Mouse (Mus musculus) hindbrain, postnatal 0 days (tissue): ENCODE measurements around the gene Cd6. TPM values are rescaled to one million over a fixed set of nuclear protein-coding genes. Genes with fewer than 3 reads are reported as not detected.
A peak's percentile ranks its signal among the peaks of the same experiment; 100 is the strongest.

Experiments
- ATAC-seq: fragments of 200-750 bp; cut with Nextera tagmentation; 2 replicates; pipeline ENCODE4 v1.8.0; 2017; ENCODE audit warnings: mild to moderate bottlenecking, moderate TSS enrichment, moderate library complexity
- DNase-seq: peaks from one replicate; pipeline ENCODE4 v3.0.0-alpha.2; 2015; ENCODE audit warnings: low spot score
- H3K27ac ChIP-seq: fragments of 300-500 bp; sonication (generic); 2 replicates; pipeline ENCODE4 v1.5.1; 2014; ENCODE audit warnings: mild to moderate bottlenecking
- H3K27me3 ChIP-seq: fragments of 300-500 bp; sonication (generic); 2 replicates; pipeline ENCODE4 v1.6.1; 2014; ENCODE audit warnings: low read length, mixed read lengths; ENCODE audit not compliant: insufficient read depth
- H3K36me3 ChIP-seq: fragments of 300-500 bp; sonication (generic); 2 replicates; pipeline ENCODE4 v1.6.1; 2014; ENCODE audit warnings: low read length, mixed read lengths; ENCODE audit not compliant: insufficient read depth
- H3K4me1 ChIP-seq: fragments of 300-500 bp; sonication (generic); 2 replicates; pipeline ENCODE4 v1.6.1; 2014; ENCODE audit warnings: antibody characterized with exemption, low read length, mixed read lengths; ENCODE audit not compliant: insufficient read depth
- H3K4me2 ChIP-seq: fragments of 300-500 bp; sonication (generic); 2 replicates; pipeline ENCODE4 v1.6.1; 2014; ENCODE audit warnings: low read depth, mild to moderate bottlenecking, low read length, moderate library complexity, mixed read lengths
- H3K4me3 ChIP-seq: fragments of 300-500 bp; sonication (generic); 2 replicates; pipeline ENCODE4 v1.5.1; 2014; ENCODE audit warnings: low read length
- H3K9ac ChIP-seq: fragments of 300-500 bp; sonication (generic); replicated peaks from 2 replicates; pipeline ENCODE4 v1.6.1; 2014; ENCODE audit warnings: mild to moderate bottlenecking, low read length, moderate library complexity, mixed read lengths
- H3K9me3 ChIP-seq: fragments of 300-500 bp; sonication (generic); 2 replicates; pipeline ENCODE4 v1.6.1; 2016; ENCODE audit warnings: low read length, mixed read lengths
- CTCF ChIP-seq: IDR thresholded peaks from 2 replicates; pipeline ENCODE4 v1.5.1; 2016; ENCODE audit warnings: antibody characterized with exemption, control low read depth, low read depth
- WGBS: fragments of 180-500 bp; shearing (Covaris S2); extraction: QIAGEN DNeasy Blood & Tissue Kit; methylation state at CpG from one replicate; pipeline ENCODE4 v1.1.7; 2014; 5-methylcytosine and 5-hydroxymethylcytosine counted together
- polyA plus RNA-seq: library from polyadenylated mRNA; unstranded; fragments of >200 nt; fragmentation: Nextera tagmentation; extraction: Ambion mirVana; gene quantifications from 2 replicates; pipeline ENCODE4 v1.2.1, GENCODE M21; 2015
- total RNA-seq: library from RNA; depleted of rRNA; stranded (reverse); fragments of >200 nt; gene quantifications from 2 replicates; pipeline ENCODE4 v1.2.3, GENCODE M21; 2014; rRNA removed

The Cd6 gene
- total RNA-seq, result not detected in 2 replicates
- 0.08 TPM in 1 of 2 replicates, not detected in the other for polyA plus RNA-seq

- 92% methylated on average over 16 of the region's 16 CpGs for whole genome bisulfite sequencing
- Histone ChIP-seq H3K4me3 (no peak within 1 kb of the TSS), H3K27ac (no peak within 1 kb of the TSS), H3K36me3 (no peaks in the 10 kb centered on the region), H3K4me1 (no peaks in the 10 kb centered on the region), H3K4me2 (no peak within 1 kb of the TSS), H3K9me3 (no peaks in the 10 kb centered on the region), H3K27me3 (no peaks in the 10 kb centered on the region), H3K9ac (no peak within 1 kb of the TSS)
- no peak for DNase-seq
- no peak for ATAC-seq
- no peak for TF ChIP-seq CTCF
Measured at GRCm38 (mm10) chr19:10829436-10830175, at the start of gene Cd6. Gene Cd6, minus strand, starts transcription at chr19:10830058.

DNA sequence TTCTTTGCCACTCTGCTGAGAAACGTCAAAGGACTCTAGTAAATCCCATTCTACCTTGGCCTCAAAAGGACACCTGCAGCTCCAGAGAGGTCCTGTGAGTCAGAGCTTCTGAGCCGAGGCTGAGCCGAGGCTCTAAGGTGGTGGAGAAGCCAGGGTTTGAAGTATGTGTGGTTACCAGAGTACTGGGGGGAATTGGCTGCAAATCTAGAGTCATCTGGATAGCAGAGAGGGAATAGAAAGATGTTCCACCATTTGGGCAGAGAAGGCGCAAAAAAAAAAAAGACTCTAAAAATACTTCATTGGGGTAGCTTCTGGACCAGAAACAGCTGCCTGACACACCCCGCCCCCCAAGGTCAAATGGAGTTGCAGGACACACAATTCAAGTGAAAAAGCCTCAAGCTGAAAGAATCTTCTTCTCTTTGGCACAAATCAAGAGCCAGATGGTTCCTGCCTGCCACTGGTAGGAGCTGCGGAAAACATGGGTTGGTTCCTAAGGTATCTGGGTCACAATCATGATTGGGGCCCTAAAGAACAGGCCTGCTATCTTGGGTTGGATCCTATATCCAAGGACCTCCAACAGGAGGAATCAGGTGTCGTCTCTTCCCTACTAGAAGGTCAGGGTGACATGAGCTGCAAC is 48.5 kb upstream of the Cd6 start:
- Histone ChIP-seq H3K4me2 (no peak overlapping the region), H3K4me1 (peaks cover 18% of the 10 kb centered on the region), H3K27ac (no peak overlapping the region), H3K36me3 (peaks cover 12% of the 10 kb centered on the region), H3K4me3 (no peak overlapping the region), H3K27me3 (no peaks in the 10 kb centered on the region), H3K9ac (no peak overlapping the region), H3K9me3 (no peaks in the 10 kb centered on the region)
- 83% methylated on average over 7 of the region's 7 CpGs for WGBS
- no peak for TF ChIP-seq CTCF
- DNase-seq (no peak), ATAC-seq (no peak)

DNA sequence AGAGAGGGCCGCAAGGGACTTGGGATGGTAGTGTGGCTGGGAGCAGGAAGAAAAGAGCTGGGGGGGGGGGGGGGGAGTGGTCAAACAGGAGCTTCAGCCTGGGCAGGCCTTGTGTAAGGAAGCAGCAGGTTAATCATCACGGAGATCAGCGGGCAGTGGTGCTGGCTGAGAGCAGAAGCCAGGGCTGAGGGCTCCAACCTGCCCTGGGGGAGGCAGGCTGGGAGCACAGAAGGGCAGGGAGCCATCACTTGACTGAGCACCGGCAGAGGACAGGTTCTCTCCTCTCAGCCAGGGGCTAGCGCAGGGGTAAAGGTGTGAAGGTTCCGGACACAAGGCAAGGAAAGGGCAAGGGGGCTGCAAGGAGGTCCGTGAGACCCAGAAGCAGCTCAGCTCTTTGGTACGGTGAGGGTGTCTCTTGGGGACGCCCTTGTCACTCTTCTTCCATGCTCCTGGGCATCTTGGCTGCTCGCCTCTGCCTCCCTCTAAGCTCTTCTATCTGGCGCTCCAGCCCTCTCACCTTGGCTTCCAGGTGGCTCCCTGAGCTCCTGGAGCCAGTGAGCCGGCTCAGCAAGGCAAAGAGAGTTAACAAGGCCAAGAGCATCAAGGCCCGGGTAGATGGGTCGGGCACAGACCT is 41.6 kb upstream of the Cd6 start:
- Histone ChIP-seq H3K27ac (no peak overlapping the region), H3K9ac (no peak overlapping the region), H3K9me3 (no peaks in the 10 kb centered on the region), H3K4me1 (peaks cover 10% of the 10 kb centered on the region), H3K36me3 (peaks cover 35% of the 10 kb centered on the region), H3K27me3 (no peaks in the 10 kb centered on the region), H3K4me2 (no peak overlapping the region), H3K4me3 (no peak overlapping the region)
- TF ChIP-seq CTCF, result no peak
- ATAC-seq, result no peak
- DNase-seq, result no peak
- 76% methylated on average over 14 of the region's 14 CpGs for WGBS

DNA sequence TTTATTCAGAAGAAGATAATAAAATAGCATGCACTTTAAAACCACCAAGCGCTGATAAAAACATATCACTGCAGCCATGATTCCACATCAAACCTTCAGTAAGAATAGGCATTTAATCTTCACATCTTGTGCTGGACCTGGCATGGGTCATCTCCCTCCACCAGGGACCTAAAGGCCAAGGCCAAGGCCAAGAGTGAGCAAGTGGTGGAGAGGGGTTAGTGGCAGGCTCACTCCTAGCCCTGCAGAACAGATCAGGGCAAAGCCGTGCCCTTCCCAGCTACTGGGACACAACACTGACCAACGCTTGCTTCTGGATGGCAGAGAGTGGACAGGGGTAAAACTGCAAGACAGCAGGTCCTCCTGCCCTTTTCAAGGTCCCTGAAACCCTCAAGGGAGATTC is 40.8 kb upstream of the Cd6 start:
- H3K27ac ChIP-seq, result peak overlapping the region; percentile 87; the same call in 1 of the 2 replicates
- no peak overlapping the region for H3K4me3 ChIP-seq
- H3K4me1 ChIP-seq, result peaks cover 10% of the 10 kb centered on the region
- WGBS, result 88% methylated on average over 3 of the region's 3 CpGs
- no peak overlapping the region for H3K4me2 ChIP-seq
- no peaks in the 10 kb centered on the region for H3K27me3 ChIP-seq
- peaks cover 41% of the 10 kb centered on the region for H3K36me3 ChIP-seq
- no peak for ATAC-seq
- TF ChIP-seq CTCF, result no peak
- no peaks in the 10 kb centered on the region for H3K9me3 ChIP-seq
- no peak overlapping the region for H3K9ac ChIP-seq
- no peak for DNase-seq

- DNase-seq, result peak; percentile 37
- Histone ChIP-seq H3K9me3 (no peaks in the 10 kb centered on the region), H3K36me3 (peaks cover 47% of the 10 kb centered on the region), H3K27me3 (no peaks in the 10 kb centered on the region), H3K27ac (peak within 1 kb of the TSS; percentile 87), H3K4me3 (peak within 1 kb of the TSS; percentile 73), H3K4me2 (peak within 1 kb of the TSS; percentile 73), H3K9ac (peak within 1 kb of the TSS; percentile 90), H3K4me1 (peaks cover 10% of the 10 kb centered on the region)
- 5% methylated on average over 8 of the region's 8 CpGs for WGBS
- peak; percentile 38 for ATAC-seq
- TF ChIP-seq CTCF, result no peak; the same call in 1 of the 2 replicates
Measured at GRCm38 (mm10) chr19:10869886-10870527, 40.1 kb upstream of the Cd6 start, which contains the start of gene Tmem132a. Gene Tmem132a, minus strand, starts transcription at chr19:10869940.

- H3K27me3 ChIP-seq, result no peaks in the 10 kb centered on the region
- H3K4me3 ChIP-seq, result peak overlapping the region; percentile 73
- peak; percentile 91 for DNase-seq
- peaks cover 52% of the 10 kb centered on the region for H3K36me3 ChIP-seq
- H3K4me1 ChIP-seq, result peaks cover 10% of the 10 kb centered on the region
- peak; percentile 93 for ATAC-seq
- H3K9ac ChIP-seq, result peak overlapping the region; percentile 90
- no peaks in the 10 kb centered on the region for H3K9me3 ChIP-seq
- H3K4me2 ChIP-seq, result peak overlapping the region; percentile 73
- WGBS, result 0% methylated on average over 39 of the region's 43 CpGs
- TF ChIP-seq CTCF, result peak; percentile 25
- peak overlapping the region; percentile 87 for H3K27ac ChIP-seq
Measured at GRCm38 (mm10) chr19:10869241-10869885, 39.5 kb upstream of the Cd6 start.
